Mouse (Mus musculus): ENCODE measurements around the gene Socs4. TPM values are rescaled to one million over a fixed set of nuclear protein-coding genes. Genes with fewer than 3 reads are reported as not detected.
"Not testable (repeated sequence)": the region's sequence is repeated elsewhere in the genome, so short reads cannot be mapped to it uniquely, and the experiment has no call there.

Socs4 gene
- polyA plus RNA-seq, 1 experiment = 8.4 TPM

GRCm38 (mm10) chr14:47302885-47303680 is 26.4 kb downstream of the Socs4 start:
- Histone ChIP-seq H3K27ac (replicated peaks; ENCODE audit: low read depth, low read length) (no peak overlapping the region), H3K4me3 (ENCODE audit: insufficient read depth, low read depth, low read length) (no peak overlapping the region), H3K4me1 (ENCODE audit: control insufficient read depth, insufficient read depth, insufficient read length, low read length) (peaks cover 16% of the 10 kb centered on the region)

GRCm38 (mm10) chr14:47304814-47305405 is 28.2 kb downstream of the Socs4 start:
- peaks cover 14% of the 10 kb centered on the region for H3K4me1 ChIP-seq (ENCODE audit: control insufficient read depth, insufficient read depth, insufficient read length, low read length)
- no peak overlapping the region for H3K4me3 ChIP-seq (ENCODE audit: insufficient read depth, low read depth, low read length)
- no peak overlapping the region for H3K27ac ChIP-seq (replicated peaks; ENCODE audit: low read depth, low read length)

- Histone ChIP-seq H3K27ac (replicated peaks; ENCODE audit: low read depth, low read length) (no peak overlapping the region), H3K4me3 (ENCODE audit: insufficient read depth, low read depth, low read length) (no peak overlapping the region), H3K4me1 (ENCODE audit: control insufficient read depth, insufficient read depth, insufficient read length, low read length) (peaks cover 12% of the 10 kb centered on the region)
Observed at GRCm38 (mm10) chr14:47305933-47306332, 29.2 kb downstream of the Socs4 start.

GRCm38 (mm10) chr14:47307669-47308068 is 30.9 kb downstream of the Socs4 start:
- Histone ChIP-seq H3K27ac (replicated peaks; ENCODE audit: low read depth, low read length) (no peak overlapping the region), H3K4me3 (ENCODE audit: insufficient read depth, low read depth, low read length) (no peak overlapping the region), H3K4me1 (ENCODE audit: control insufficient read depth, insufficient read depth, insufficient read length, low read length) (peaks cover 11% of the 10 kb centered on the region)

- peaks cover 6% of the 10 kb centered on the region; the same call in 1 of the 2 replicates for H3K4me1 ChIP-seq (ENCODE audit: control insufficient read depth, insufficient read depth, insufficient read length, low read length)
- H3K4me3 ChIP-seq (ENCODE audit: insufficient read depth, low read depth, low read length) = no peak overlapping the region
- no peak overlapping the region for H3K27ac ChIP-seq (replicated peaks; ENCODE audit: low read depth, low read length)
Observed at GRCm38 (mm10) chr14:47309061-47309460, 32.3 kb downstream of the Socs4 start.

- no peaks in the 10 kb centered on the region for H3K4me1 ChIP-seq (ENCODE audit: control insufficient read depth, insufficient read depth, insufficient read length, low read length)
- no peak overlapping the region for H3K4me3 ChIP-seq (ENCODE audit: insufficient read depth, low read depth, low read length)
- no peak overlapping the region for H3K27ac ChIP-seq (replicated peaks; ENCODE audit: low read depth, low read length)
Observed at GRCm38 (mm10) chr14:47310342-47311181, 33.8 kb downstream of the Socs4 start.

- Histone ChIP-seq H3K27ac (replicated peaks; ENCODE audit: low read depth, low read length) (no peak overlapping the region), H3K4me1 (ENCODE audit: control insufficient read depth, insufficient read depth, insufficient read length, low read length) (no peaks in the 10 kb centered on the region), H3K4me3 (ENCODE audit: insufficient read depth, low read depth, low read length) (no peak overlapping the region)
Observed at GRCm38 (mm10) chr14:47319362-47319761, 42.6 kb downstream of the Socs4 start.

- H3K4me1 ChIP-seq (ENCODE audit: control insufficient read depth, insufficient read depth, insufficient read length, low read length); H3K4me3 ChIP-seq (ENCODE audit: insufficient read depth, low read depth, low read length); H3K27ac ChIP-seq (replicated peaks; ENCODE audit: low read depth, low read length): not testable (repeated sequence)
Observed at GRCm38 (mm10) chr14:47321581-47321980, 44.9 kb downstream of the Socs4 start.

- H3K4me3 ChIP-seq (ENCODE audit: insufficient read depth, low read depth, low read length) = no peak overlapping the region
- no peaks in the 10 kb centered on the region for H3K4me1 ChIP-seq (ENCODE audit: control insufficient read depth, insufficient read depth, insufficient read length, low read length)
- H3K27ac ChIP-seq (replicated peaks; ENCODE audit: low read depth, low read length) = no peak overlapping the region
Observed at GRCm38 (mm10) chr14:47325965-47326761, 49.4 kb downstream of the Socs4 start.

- Histone ChIP-seq H3K27ac (replicated peaks; ENCODE audit: low read depth, low read length) (no peak overlapping the region), H3K4me1 (ENCODE audit: control insufficient read depth, insufficient read depth, insufficient read length, low read length) (no peaks in the 10 kb centered on the region), H3K4me3 (ENCODE audit: insufficient read depth, low read depth, low read length) (no peak overlapping the region)
Observed at GRCm38 (mm10) chr14:47327347-47327746, 50.6 kb downstream of the Socs4 start.

- Histone ChIP-seq H3K4me3 (ENCODE audit: insufficient read depth, low read depth, low read length) (no peak overlapping the region), H3K4me1 (ENCODE audit: control insufficient read depth, insufficient read depth, insufficient read length, low read length) (no peaks in the 10 kb centered on the region), H3K27ac (replicated peaks; ENCODE audit: low read depth, low read length) (no peak overlapping the region)
Observed at GRCm38 (mm10) chr14:47331920-47332319, 55.2 kb downstream of the Socs4 start.

GRCm38 (mm10) chr14:47334819-47335218 is 58.1 kb downstream of the Socs4 start:
- no peak overlapping the region for H3K4me3 ChIP-seq (ENCODE audit: insufficient read depth, low read depth, low read length)
- H3K27ac ChIP-seq (replicated peaks; ENCODE audit: low read depth, low read length) = no peak overlapping the region
- no peaks in the 10 kb centered on the region for H3K4me1 ChIP-seq (ENCODE audit: control insufficient read depth, insufficient read depth, insufficient read length, low read length)

- H3K4me1 ChIP-seq (ENCODE audit: control insufficient read depth, insufficient read depth, insufficient read length, low read length) = no peaks in the 10 kb centered on the region
- no peak overlapping the region for H3K27ac ChIP-seq (replicated peaks; ENCODE audit: low read depth, low read length)
- H3K4me3 ChIP-seq (ENCODE audit: insufficient read depth, low read depth, low read length) = no peak overlapping the region
Observed at GRCm38 (mm10) chr14:47335300-47335699, 58.6 kb downstream of the Socs4 start.

GRCm38 (mm10) chr14:47340231-47340925 is 63.6 kb downstream of the Socs4 start:
- no peaks in the 10 kb centered on the region for H3K4me1 ChIP-seq (ENCODE audit: control insufficient read depth, insufficient read depth, insufficient read length, low read length)
- no peak overlapping the region for H3K27ac ChIP-seq (replicated peaks; ENCODE audit: low read depth, low read length)
- no peak overlapping the region for H3K4me3 ChIP-seq (ENCODE audit: insufficient read depth, low read depth, low read length)

Data from brown adipose tissue, adult 24 weeks (tissue).